Mouse (Mus musculus) hindbrain, embryonic 14.5 days (tissue): Measurements from ENCODE around the gene Nfkbiz. TPM values are rescaled to one million over a fixed set of nuclear protein-coding genes. Genes with fewer than 3 reads are reported as not detected.
A peak's percentile ranks its signal among the peaks of the same experiment; 100 is the strongest.
"Not testable (repeated sequence)": the region's sequence is repeated elsewhere in the genome, so short reads cannot be mapped to it uniquely, and the experiment has no call there.

Experiments used
- ATAC-seq: fragments of 200-750 bp; cut with Nextera tagmentation; 2 replicates; pipeline ENCODE4 v1.8.0; 2017; ENCODE audit warnings: moderate number of reproducible peaks, mild to moderate bottlenecking, moderate TSS enrichment, moderate library complexity; ENCODE audit not compliant: low FRiP score
- DNase-seq: peaks from one replicate; pipeline ENCODE4 v3.0.0-alpha.2; 2015; ENCODE audit warnings: low spot score
- H3K27ac ChIP-seq: fragments of 300-500 bp; sonication (generic); 2 replicates; pipeline ENCODE4 v1.5.1; 2014; ENCODE audit warnings: mild to moderate bottlenecking, moderate library complexity
- H3K27me3 ChIP-seq: fragments of 300-500 bp; sonication (generic); 2 replicates; pipeline ENCODE4 v1.6.1; 2014; ENCODE audit warnings: mild to moderate bottlenecking, low read length, mixed read lengths; ENCODE audit not compliant: control insufficient read depth, insufficient read depth
- H3K36me3 ChIP-seq: fragments of 300-500 bp; sonication (generic); replicated peaks from 2 replicates; pipeline ENCODE4 v1.6.1; 2014; ENCODE audit not compliant: control insufficient read depth, insufficient read depth
- H3K4me1 ChIP-seq: fragments of 300-500 bp; sonication (generic); replicated peaks from 2 replicates; pipeline ENCODE4 v1.6.1; 2014; ENCODE audit warnings: antibody characterized with exemption, low read length, mixed read lengths; ENCODE audit not compliant: control insufficient read depth, insufficient read depth
- H3K4me2 ChIP-seq: fragments of 300-500 bp; sonication (generic); replicated peaks from 2 replicates; pipeline ENCODE4 v1.6.1; 2014; ENCODE audit warnings: mild to moderate bottlenecking, moderate library complexity
- H3K4me3 ChIP-seq: fragments of 300-500 bp; sonication (generic); replicated peaks from 2 replicates; pipeline ENCODE4 v1.5.1; 2014; ENCODE audit warnings: mild to moderate bottlenecking, low read length
- H3K9ac ChIP-seq: fragments of 300-500 bp; sonication (generic); 2 replicates; pipeline ENCODE4 v1.6.1; 2014
- H3K9me3 ChIP-seq: fragments of 300-500 bp; sonication (generic); 2 replicates; pipeline ENCODE4 v1.6.1; 2016; ENCODE audit warnings: low read length; ENCODE audit not compliant: control insufficient read depth
- WGBS: fragments of 180-500 bp; shearing (Covaris S2); extraction: QIAGEN DNeasy Blood & Tissue Kit; methylation state at CpG from one replicate; pipeline ENCODE4 v1.1.7; 2014; 5-methylcytosine and 5-hydroxymethylcytosine counted together
- polyA plus RNA-seq: library from polyadenylated mRNA; unstranded; fragments of >200 nt; fragmentation: Nextera tagmentation; extraction: Ambion mirVana; gene quantifications from 2 replicates; pipeline ENCODE4 v1.2.1, GENCODE M21; 2014

Gene Nfkbiz
- polyA plus RNA-seq, 1 experiment from 2014 or later, result 2.0 TPM

GRCm38 (mm10) chr16:55838129-55838509 is 580 bp downstream of the Nfkbiz start:
- ATAC-seq (no peak), DNase-seq (peak; percentile 38)
- Histone ChIP-seq H3K36me3 (no peaks in the 10 kb centered on the region; the same call in 1 of the 2 replicates), H3K4me2 (peak overlapping the region; percentile 88), H3K4me3 (peak overlapping the region; percentile 56), H3K27me3 (no peaks in the 10 kb centered on the region), H3K9me3 (no peaks in the 10 kb centered on the region), H3K4me1 (0 out of 2 replicates have a peak, but pooled peaks cover 4% of the 10 kb centered on the region), H3K27ac (no peak overlapping the region), H3K9ac (peak overlapping the region; percentile 71)
- 7% methylated on average over 3 of the region's 3 CpGs for WGBS

GRCm38 (mm10) chr16:55837653-55838052 is 1.0 kb downstream of the Nfkbiz start:
- 0 out of 2 replicates have a peak overlapping the region, but pooled peaks have one; percentile 71 for H3K9ac ChIP-seq
- not testable (repeated sequence) for H3K4me3 ChIP-seq, H3K27ac ChIP-seq, H3K27me3 ChIP-seq, ATAC-seq, H3K9me3 ChIP-seq, H3K4me1 ChIP-seq, DNase-seq, H3K36me3 ChIP-seq
- H3K4me2 ChIP-seq, result peak overlapping the region; percentile 88
- 93% methylated on average over 8 of the region's 8 CpGs for WGBS

GRCm38 (mm10) chr16:55837168-55837567 is 1.5 kb downstream of the Nfkbiz start:
- Histone ChIP-seq H3K9ac (no peak overlapping the region), H3K4me1 (0 out of 2 replicates have a peak, but pooled peaks cover 4% of the 10 kb centered on the region), H3K27me3 (no peaks in the 10 kb centered on the region), H3K4me2 (no peak overlapping the region), H3K4me3 (no peak overlapping the region), H3K27ac (no peak overlapping the region), H3K9me3 (no peaks in the 10 kb centered on the region), H3K36me3 (no peaks in the 10 kb centered on the region; the same call in 1 of the 2 replicates)
- DNase-seq (no peak), ATAC-seq (no peak)
- WGBS, result 79% methylated on average over 2 of the region's 2 CpGs

GRCm38 (mm10) chr16:55835798-55836197 is 2.9 kb downstream of the Nfkbiz start:
- ATAC-seq, result no peak
- no peaks in the 10 kb centered on the region for H3K9me3 ChIP-seq
- no peaks in the 10 kb centered on the region for H3K27me3 ChIP-seq
- no peak overlapping the region for H3K4me2 ChIP-seq
- no peak overlapping the region for H3K27ac ChIP-seq
- no peak for DNase-seq
- H3K4me3 ChIP-seq, result no peak overlapping the region
- H3K36me3 ChIP-seq, result no peaks in the 10 kb centered on the region
- no peak overlapping the region for H3K9ac ChIP-seq
- 0 out of 2 replicates have a peak, but pooled peaks cover 4% of the 10 kb centered on the region for H3K4me1 ChIP-seq

- H3K9ac ChIP-seq, result no peak overlapping the region
- no peaks in the 10 kb centered on the region for H3K4me1 ChIP-seq
- no peaks in the 10 kb centered on the region for H3K27me3 ChIP-seq
- no peaks in the 10 kb centered on the region for H3K9me3 ChIP-seq
- H3K4me2 ChIP-seq, result no peak overlapping the region
- no peak overlapping the region for H3K27ac ChIP-seq
- no peaks in the 10 kb centered on the region for H3K36me3 ChIP-seq
- no peak overlapping the region for H3K4me3 ChIP-seq
- WGBS, result 94% methylated on average over 8 of the region's 8 CpGs
- ATAC-seq (no peak), DNase-seq (no peak)
Measured at GRCm38 (mm10) chr16:55832617-55833016, 6.1 kb downstream of the Nfkbiz start.

- WGBS, result 94% methylated on average over 6 of the region's 6 CpGs
- ATAC-seq, result no peak
- no peaks in the 10 kb centered on the region for H3K4me1 ChIP-seq
Measured at GRCm38 (mm10) chr16:55832040-55832439, 6.7 kb downstream of the Nfkbiz start.

DNA sequence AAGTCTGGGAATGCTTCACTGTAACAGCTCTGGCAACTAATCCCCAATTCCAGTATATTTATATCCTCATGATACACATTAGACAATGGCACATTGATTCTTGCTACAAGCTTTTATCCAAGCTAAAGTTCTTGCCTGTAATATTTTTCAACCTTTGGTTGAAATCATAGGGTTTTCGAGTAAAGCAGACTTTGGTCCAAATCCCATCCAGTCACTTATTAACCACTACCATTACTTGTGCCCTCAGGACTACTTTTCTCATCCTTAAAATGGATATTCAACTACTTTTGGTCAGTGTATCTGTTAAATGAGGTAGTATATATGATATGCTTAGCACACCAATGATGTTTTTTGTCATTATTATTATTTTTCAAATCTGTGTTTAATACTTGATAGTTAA is 7.2 kb downstream of the Nfkbiz start:
- no peak overlapping the region for H3K27ac ChIP-seq
- H3K27me3 ChIP-seq, result no peaks in the 10 kb centered on the region
- H3K9ac ChIP-seq, result no peak overlapping the region
- no peaks in the 10 kb centered on the region for H3K9me3 ChIP-seq
- WGBS, result 95% methylated on average over 1 of the region's 1 CpGs
- H3K36me3 ChIP-seq, result no peaks in the 10 kb centered on the region
- DNase-seq, result no peak
- H3K4me2 ChIP-seq, result no peak overlapping the region
- no peak overlapping the region for H3K4me3 ChIP-seq
- H3K4me1 ChIP-seq, result no peaks in the 10 kb centered on the region
- no peak for ATAC-seq

More at GRCm38 (mm10) chr16:55832040-55832439, 6.7 kb downstream of the Nfkbiz start:
- no peak overlapping the region for H3K9ac ChIP-seq
- DNase-seq, result no peak
- no peaks in the 10 kb centered on the region for H3K36me3 ChIP-seq
- H3K27ac ChIP-seq, result no peak overlapping the region
- H3K27me3 ChIP-seq, result no peaks in the 10 kb centered on the region
- no peaks in the 10 kb centered on the region for H3K9me3 ChIP-seq
- no peak overlapping the region for H3K4me2 ChIP-seq
- no peak overlapping the region for H3K4me3 ChIP-seq

DNA sequence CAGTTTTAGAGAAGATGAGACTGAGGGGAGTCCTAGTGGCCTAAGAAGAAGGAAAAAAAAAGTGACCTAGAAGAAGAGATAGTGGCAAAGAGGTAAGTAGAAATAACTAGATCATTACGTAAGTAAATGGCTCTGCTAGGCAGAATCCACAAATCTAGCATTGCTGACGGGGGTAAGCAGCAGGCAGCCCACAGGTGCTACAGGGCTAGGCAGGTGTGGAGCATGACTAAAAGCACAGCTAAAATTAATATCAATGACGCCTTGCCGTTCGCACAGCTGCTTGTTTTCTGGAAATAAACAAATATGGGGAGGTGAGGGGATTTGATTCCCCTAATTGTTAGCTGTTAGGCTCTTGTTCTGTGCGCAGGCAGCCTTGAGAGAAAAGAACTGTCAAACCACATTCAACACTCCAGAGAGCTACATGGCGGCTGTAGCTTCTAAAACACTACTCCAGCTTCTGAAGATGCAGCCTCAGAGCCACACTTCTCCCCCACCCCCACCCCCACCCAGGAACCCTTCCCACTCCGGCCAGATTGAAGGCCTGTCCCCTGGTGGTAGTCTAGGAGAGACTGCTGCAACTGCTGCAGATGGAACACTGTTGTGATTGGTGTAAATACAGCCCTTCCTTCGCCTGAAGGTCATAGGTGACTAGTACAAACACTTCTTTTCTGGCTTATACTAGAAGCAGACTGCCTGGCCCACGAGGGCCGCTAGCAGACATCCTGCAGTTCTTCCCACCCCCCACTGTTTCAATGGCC is 15.1 kb downstream of the Nfkbiz start:
- DNase-seq, result no peak
- H3K36me3 ChIP-seq, result no peaks in the 10 kb centered on the region
- H3K9ac ChIP-seq, result no peak overlapping the region
- no peaks in the 10 kb centered on the region for H3K9me3 ChIP-seq
- H3K4me3 ChIP-seq, result no peak overlapping the region
- H3K4me1 ChIP-seq, result 0 out of 2 replicates have a peak, but pooled peaks cover 9% of the 10 kb centered on the region
- ATAC-seq, result no peak
- H3K27me3 ChIP-seq, result peaks cover 5% of the 10 kb centered on the region; the same call in 1 of the 2 replicates
- WGBS, result 57% methylated on average over 11 of the region's 11 CpGs
- no peak overlapping the region for H3K27ac ChIP-seq
- no peak overlapping the region for H3K4me2 ChIP-seq

- H3K27me3 ChIP-seq, result peaks cover 5% of the 10 kb centered on the region; the same call in 1 of the 2 replicates
- H3K4me1 ChIP-seq, result 0 out of 2 replicates have a peak, but pooled peaks cover 9% of the 10 kb centered on the region
- ATAC-seq, result no peak
- no peak overlapping the region for H3K9ac ChIP-seq
- WGBS, result 47% methylated on average over 18 of the region's 18 CpGs
- no peak for DNase-seq
- H3K9me3 ChIP-seq, result no peaks in the 10 kb centered on the region
- H3K36me3 ChIP-seq, result peaks cover 4% of the 10 kb centered on the region; the same call in 1 of the 2 replicates
- no peak overlapping the region for H3K27ac ChIP-seq
- H3K4me3 ChIP-seq, result peak overlapping the region; percentile 82
- H3K4me2 ChIP-seq, result peak overlapping the region; percentile 91
Measured at GRCm38 (mm10) chr16:55822741-55823397, 15.8 kb downstream of the Nfkbiz start.
